Mouse (Mus musculus) embryonic facial prominence, embryonic 12.5 days (tissue): ENCODE results near the gene Calu. TPM values are rescaled to one million over a fixed set of nuclear protein-coding genes. Genes with fewer than 3 reads are reported as not detected.

Experiments
- ATAC-seq: fragments of 200-750 bp; cut with Nextera tagmentation; 2 replicates; pipeline ENCODE4 v1.8.0; 2017; ENCODE audit not compliant: insufficient number of reproducible peaks, insufficient read depth, low FRiP score, low TSS enrichment
- H3K27ac ChIP-seq: fragments of 300-500 bp; sonication (generic); 2 replicates; pipeline ENCODE4 v1.5.1; 2016; ENCODE audit warnings: mild to moderate bottlenecking
- H3K27me3 ChIP-seq: fragments of 300-500 bp; sonication (generic); 2 replicates; pipeline ENCODE4 v1.6.1; 2016; ENCODE audit warnings: mild to moderate bottlenecking, moderate library complexity
- H3K36me3 ChIP-seq: fragments of 300-500 bp; sonication (generic); 2 replicates; pipeline ENCODE4 v1.6.1; 2016; ENCODE audit warnings: mild to moderate bottlenecking
- H3K4me1 ChIP-seq: fragments of 300-500 bp; sonication (generic); 2 replicates; pipeline ENCODE4 v1.6.1; 2016
- H3K4me2 ChIP-seq: fragments of 300-500 bp; sonication (generic); replicated peaks from 2 replicates; pipeline ENCODE4 v1.6.1; 2016; ENCODE audit warnings: mild to moderate bottlenecking, moderate library complexity
- H3K4me3 ChIP-seq: fragments of 300-500 bp; sonication (generic); 2 replicates; pipeline ENCODE4 v1.5.1; 2016; ENCODE audit warnings: mild to moderate bottlenecking
- H3K9ac ChIP-seq: fragments of 300-500 bp; sonication (generic); 2 replicates; pipeline ENCODE4 v1.6.1; 2016; ENCODE audit warnings: mild to moderate bottlenecking, moderate library complexity
- H3K9me3 ChIP-seq: fragments of 300-500 bp; sonication (generic); 2 replicates; pipeline ENCODE4 v1.6.1; 2016; ENCODE audit warnings: mild to moderate bottlenecking, moderate library complexity
- WGBS: fragments of 180-500 bp; shearing (Covaris S2); methylation state at CpG from one replicate; pipeline ENCODE4 v1.1.7; 2016; 5-methylcytosine and 5-hydroxymethylcytosine counted together
- polyA plus RNA-seq: library from polyadenylated mRNA; unstranded; fragments of >200 nt; fragmentation: Nextera tagmentation; extraction: Ambion mirVana; gene quantifications from 2 replicates; pipeline ENCODE4 v1.2.1, GENCODE M21; 2016

Calu gene
- 314 and 332 TPM in 2 replicates for polyA plus RNA-seq

DNA sequence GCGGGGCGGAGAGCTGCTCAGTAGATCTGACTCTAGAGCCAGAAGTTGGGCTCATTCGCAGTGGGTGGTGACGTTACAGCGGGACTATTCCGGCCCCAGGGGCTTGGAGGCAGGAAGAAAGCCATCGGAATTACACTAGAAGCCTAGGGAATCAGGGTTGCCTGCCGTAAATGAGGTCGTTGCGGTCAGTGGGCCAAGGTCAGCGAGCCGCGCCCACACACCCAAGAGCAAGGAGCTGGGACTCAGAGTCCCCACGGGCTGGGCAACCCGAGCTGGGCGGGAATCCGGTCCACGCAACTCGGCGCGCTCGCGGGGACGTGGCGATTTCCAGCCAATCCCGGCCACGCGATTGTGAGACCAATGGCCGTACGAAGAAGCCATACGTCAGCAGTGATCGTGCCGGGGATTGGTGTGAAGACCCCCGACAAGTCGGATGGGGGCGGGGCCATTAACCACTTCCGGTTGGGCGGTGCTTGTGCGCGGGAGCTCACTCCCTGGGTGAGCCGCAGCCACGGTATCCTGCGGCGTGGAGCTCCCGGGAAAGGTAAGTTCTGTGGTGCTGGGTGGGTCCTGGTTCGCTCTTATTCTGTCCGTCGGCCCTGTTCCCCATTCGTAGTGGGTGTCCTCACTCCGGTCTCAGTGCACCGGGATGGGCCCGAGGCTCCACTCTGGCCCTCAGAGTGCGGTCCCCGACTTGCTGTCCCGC is at the start of gene Calu:
Gene Calu, plus strand, starts transcription at position 405 of the 706 bp plus-strand sequence.
- Histone ChIP-seq H3K4me2 (peak within 1 kb of the TSS; percentile 66), H3K4me1 (peaks cover 4% of the 10 kb centered on the region), H3K36me3 (no peaks in the 10 kb centered on the region), H3K27me3 (no peaks in the 10 kb centered on the region), H3K4me3 (peak within 1 kb of the TSS; percentile 92), H3K9me3 (no peaks in the 10 kb centered on the region), H3K27ac (peak within 1 kb of the TSS; percentile 86), H3K9ac (peak within 1 kb of the TSS; percentile 89)
- under 1% methylated on average over 55 of the region's 55 CpGs for WGBS
- peak; percentile 99 for ATAC-seq

DNA sequence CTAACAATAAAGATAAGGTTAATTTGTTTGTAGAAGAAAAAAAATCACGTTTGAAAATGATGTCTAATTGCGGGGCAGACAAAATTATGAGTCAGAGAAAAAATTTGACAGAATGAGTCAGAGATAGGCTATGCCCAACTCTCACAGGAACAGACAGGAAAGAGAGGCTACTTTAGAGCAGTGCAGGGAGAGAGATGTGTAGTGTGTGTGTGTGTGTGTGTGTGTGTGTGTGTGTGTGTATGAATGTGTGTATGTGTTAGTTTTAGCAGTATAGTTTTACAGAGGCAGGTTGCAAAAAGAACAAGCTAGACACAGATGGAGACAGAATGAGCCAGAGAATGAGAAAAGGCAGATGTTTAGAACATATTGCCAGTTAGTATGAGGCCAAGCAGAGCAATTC is 48.8 kb upstream of the Calu start:
- H3K9ac ChIP-seq, result no peak overlapping the region
- WGBS, result 61% methylated on average over 2 of the region's 2 CpGs
- H3K27me3 ChIP-seq, result no peaks in the 10 kb centered on the region
- H3K4me3 ChIP-seq, result no peak overlapping the region
- no peak overlapping the region for H3K4me2 ChIP-seq
- no peaks in the 10 kb centered on the region for H3K9me3 ChIP-seq
- ATAC-seq, result no peak
- no peaks in the 10 kb centered on the region for H3K36me3 ChIP-seq
- H3K27ac ChIP-seq, result no peak overlapping the region
- H3K4me1 ChIP-seq, result no peaks in the 10 kb centered on the region; the same call in 1 of the 2 replicates

DNA sequence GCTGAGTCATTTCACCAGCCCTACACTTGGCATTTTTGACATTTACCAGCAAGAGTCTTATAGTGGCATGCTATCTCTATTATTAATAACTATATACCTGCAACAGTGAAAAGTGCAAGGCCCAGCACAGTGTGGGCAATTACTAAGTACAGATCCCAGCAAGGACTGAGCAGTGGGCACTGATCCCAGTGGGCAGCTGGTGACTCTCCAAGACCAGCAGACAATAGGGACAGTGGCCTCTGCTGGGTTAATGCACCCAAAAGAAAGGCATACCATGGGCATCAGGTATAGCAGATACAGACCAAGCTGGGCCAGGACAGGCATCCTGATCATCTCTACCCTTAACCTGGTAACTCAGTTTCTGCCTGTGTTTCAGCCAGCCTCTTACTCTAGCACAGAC is 44.6 kb upstream of the Calu start:
- no peak overlapping the region for H3K27ac ChIP-seq
- H3K4me1 ChIP-seq, result no peaks in the 10 kb centered on the region; the same call in 1 of the 2 replicates
- H3K36me3 ChIP-seq, result no peaks in the 10 kb centered on the region
- no peak overlapping the region for H3K4me2 ChIP-seq
- H3K27me3 ChIP-seq, result no peaks in the 10 kb centered on the region
- no peak overlapping the region for H3K4me3 ChIP-seq
- no peak overlapping the region for H3K9ac ChIP-seq
- no peak for ATAC-seq
- H3K9me3 ChIP-seq, result no peaks in the 10 kb centered on the region

DNA sequence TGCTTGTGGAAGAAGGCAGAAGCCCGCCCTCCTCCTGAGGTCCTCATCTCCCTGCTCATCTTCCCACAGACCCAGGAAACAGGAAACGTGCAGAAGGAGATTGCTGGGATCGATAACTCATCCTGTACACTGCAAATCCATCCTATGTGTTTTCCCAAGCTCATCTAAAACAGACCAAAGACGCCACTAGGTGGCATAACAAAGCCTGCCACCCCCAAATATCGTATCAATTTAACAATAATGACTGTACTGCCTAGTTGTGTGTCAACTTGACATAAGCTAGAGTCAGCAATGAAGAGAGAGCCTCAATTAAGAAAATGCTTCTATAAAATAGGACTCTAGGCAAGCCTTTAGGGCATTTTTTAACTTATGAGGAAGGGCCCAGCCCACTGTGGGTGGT is 44.1 kb upstream of the Calu start:
- H3K4me3 ChIP-seq, result no peak overlapping the region
- no peaks in the 10 kb centered on the region for H3K27me3 ChIP-seq
- H3K36me3 ChIP-seq, result no peaks in the 10 kb centered on the region
- H3K9ac ChIP-seq, result no peak overlapping the region
- no peaks in the 10 kb centered on the region; the same call in 1 of the 2 replicates for H3K4me1 ChIP-seq
- ATAC-seq, result no peak
- no peak overlapping the region for H3K27ac ChIP-seq
- no peaks in the 10 kb centered on the region for H3K9me3 ChIP-seq
- 47% methylated on average over 5 of the region's 5 CpGs for WGBS
- no peak overlapping the region for H3K4me2 ChIP-seq

DNA sequence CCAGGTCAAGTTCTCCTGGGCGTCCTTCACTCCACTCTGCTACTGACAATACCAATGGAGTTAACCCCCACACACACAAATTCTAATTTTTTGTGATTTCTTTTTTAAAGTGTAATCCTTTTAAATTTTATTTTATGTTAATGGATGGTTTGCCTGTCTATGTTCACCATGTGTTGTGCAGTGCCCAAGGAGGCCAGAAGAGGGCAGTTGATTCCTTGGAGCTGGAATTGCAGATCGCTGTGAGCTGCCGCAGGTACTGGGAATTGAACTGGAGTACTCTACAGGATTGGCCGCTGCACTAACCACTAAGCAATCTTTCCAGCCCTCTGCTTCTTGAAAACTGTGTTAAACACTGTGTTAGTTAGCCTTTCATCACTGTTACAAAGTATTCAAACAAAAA is 42.4 kb upstream of the Calu start:
- no peaks in the 10 kb centered on the region; the same call in 1 of the 2 replicates for H3K4me1 ChIP-seq
- ATAC-seq, result no peak
- WGBS, result 86% methylated on average over 4 of the region's 4 CpGs
- no peaks in the 10 kb centered on the region for H3K9me3 ChIP-seq
- H3K27me3 ChIP-seq, result no peaks in the 10 kb centered on the region
- no peak overlapping the region for H3K4me3 ChIP-seq
- H3K27ac ChIP-seq, result no peak overlapping the region
- no peak overlapping the region for H3K9ac ChIP-seq
- no peaks in the 10 kb centered on the region for H3K36me3 ChIP-seq
- H3K4me2 ChIP-seq, result no peak overlapping the region

DNA sequence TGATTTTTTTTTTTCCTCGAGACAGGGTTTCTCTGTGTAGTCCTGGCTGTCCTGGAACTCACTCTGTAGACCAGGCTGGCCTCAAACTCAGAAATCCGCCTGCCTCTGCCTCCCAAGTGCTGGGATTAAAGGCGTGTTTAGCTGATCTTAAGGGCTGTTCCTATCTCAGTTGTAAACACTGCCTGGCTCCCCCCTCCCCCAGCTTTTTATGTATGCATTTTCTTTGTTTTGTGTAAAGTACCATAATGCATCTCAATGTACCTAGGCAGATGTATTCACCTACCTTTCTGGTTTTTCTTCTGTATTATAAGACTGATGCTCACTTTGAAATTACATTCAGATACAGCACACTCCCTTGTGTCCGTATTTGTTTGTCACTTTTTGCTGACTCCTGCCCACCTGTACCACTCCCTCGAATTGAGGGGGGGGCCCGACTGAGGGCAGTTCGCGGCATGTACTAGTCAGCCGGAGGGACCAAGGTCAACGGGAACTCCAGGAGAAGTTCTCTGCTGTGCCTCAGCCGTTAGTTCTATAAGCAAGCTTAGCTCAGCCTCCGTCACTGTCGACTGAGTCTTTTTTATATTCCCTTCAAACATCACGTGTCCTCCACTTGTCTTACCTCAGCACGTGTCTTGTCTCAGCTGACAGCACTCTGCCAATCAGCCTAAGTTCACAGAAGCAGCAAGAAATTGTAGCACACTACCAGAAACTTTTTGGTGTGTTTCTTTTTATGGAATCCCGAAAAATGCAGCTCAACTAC is 38.8 kb upstream of the Calu start:
- Histone ChIP-seq H3K9me3 (no peaks in the 10 kb centered on the region), H3K4me1 (no peaks in the 10 kb centered on the region), H3K27me3 (no peaks in the 10 kb centered on the region), H3K9ac (no peak overlapping the region), H3K4me2 (no peak overlapping the region), H3K4me3 (no peak overlapping the region), H3K27ac (no peak overlapping the region), H3K36me3 (no peaks in the 10 kb centered on the region)
- WGBS, result 87% methylated on average over 16 of the region's 16 CpGs
- ATAC-seq, result no peak

DNA sequence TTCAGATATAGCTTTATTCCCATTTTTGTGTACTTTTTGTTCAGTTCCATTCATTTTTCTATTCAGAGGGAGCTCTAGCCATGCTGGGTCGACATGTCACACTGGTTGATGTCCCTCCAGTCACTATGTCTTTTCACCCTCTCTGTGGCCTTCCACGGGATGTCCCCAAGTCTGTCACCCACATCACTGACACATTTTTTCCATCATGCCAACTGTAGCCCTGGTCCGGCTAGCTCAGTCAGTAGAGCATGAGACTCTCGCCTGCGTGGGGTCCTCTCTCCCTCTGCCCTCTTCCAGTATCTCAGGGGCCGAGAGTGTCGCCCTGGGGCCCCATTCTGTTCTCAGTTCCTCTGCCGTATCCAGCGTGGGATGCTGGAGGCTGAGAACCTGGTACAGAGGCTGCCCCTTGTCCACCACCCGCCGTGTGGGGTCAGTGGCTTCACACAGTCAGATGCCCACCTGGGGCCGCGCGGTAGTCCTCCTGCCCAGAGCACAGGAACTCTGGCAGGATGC is 34.1 kb upstream of the Calu start:
- Histone ChIP-seq H3K9ac (no peak overlapping the region), H3K4me1 (no peaks in the 10 kb centered on the region), H3K27ac (no peak overlapping the region), H3K9me3 (no peaks in the 10 kb centered on the region), H3K4me2 (no peak overlapping the region), H3K4me3 (no peak overlapping the region), H3K27me3 (no peaks in the 10 kb centered on the region), H3K36me3 (no peaks in the 10 kb centered on the region)
- 65% methylated on average over 14 of the region's 14 CpGs for WGBS
- no peak for ATAC-seq

DNA sequence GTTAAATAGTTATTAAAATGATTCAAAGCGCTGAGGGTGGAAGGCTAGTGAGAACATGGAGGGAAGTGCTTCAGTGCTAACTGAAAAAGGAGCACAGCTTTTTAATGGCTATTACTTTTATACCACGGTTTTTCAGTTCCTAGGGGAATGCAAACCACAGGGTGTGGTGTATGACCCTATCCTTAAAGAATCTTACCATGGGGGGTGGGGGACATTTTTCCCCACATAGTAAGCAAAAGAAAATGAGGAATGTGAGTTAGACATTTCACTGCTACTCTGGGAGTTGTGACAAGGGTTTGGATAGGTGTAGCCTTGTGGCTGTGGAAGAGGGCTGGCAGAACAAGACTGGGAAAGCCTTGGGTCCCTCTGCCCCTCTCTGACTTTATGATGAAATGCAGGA is 30.6 kb upstream of the Calu start:
- H3K4me2 ChIP-seq, result no peak overlapping the region
- 69% methylated on average over 2 of the region's 2 CpGs for WGBS
- H3K27ac ChIP-seq, result no peak overlapping the region
- H3K9ac ChIP-seq, result no peak overlapping the region
- no peak overlapping the region for H3K4me3 ChIP-seq
- no peaks in the 10 kb centered on the region for H3K27me3 ChIP-seq
- no peak for ATAC-seq
- no peaks in the 10 kb centered on the region for H3K36me3 ChIP-seq
- H3K4me1 ChIP-seq, result no peaks in the 10 kb centered on the region
- no peaks in the 10 kb centered on the region for H3K9me3 ChIP-seq

DNA sequence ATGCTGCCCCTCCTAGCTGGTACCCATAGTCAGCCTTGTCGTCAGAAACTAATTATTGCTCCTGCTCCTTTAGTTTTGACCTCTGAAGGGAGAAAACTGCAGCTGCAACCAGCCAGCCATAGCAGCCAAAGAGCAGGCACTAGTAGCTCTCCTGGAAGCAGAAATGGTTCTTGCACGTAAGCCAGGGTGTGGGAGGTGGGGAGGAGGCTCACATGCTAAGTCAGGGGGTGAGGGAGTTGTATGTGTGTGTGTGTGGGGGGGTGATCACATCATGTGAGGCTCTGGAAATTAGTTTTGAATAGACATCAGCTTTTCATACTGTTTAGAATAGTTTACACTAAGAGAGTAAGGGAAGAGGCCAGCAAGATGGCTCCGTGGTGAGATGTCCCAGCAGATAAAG is 29.9 kb upstream of the Calu start:
- Histone ChIP-seq H3K9me3 (no peaks in the 10 kb centered on the region), H3K4me3 (no peak overlapping the region), H3K4me2 (no peak overlapping the region), H3K36me3 (no peaks in the 10 kb centered on the region), H3K4me1 (no peaks in the 10 kb centered on the region), H3K9ac (no peak overlapping the region), H3K27me3 (no peaks in the 10 kb centered on the region), H3K27ac (no peak overlapping the region)
- ATAC-seq, result no peak
- WGBS, result 61% methylated on average over 3 of the region's 3 CpGs

DNA sequence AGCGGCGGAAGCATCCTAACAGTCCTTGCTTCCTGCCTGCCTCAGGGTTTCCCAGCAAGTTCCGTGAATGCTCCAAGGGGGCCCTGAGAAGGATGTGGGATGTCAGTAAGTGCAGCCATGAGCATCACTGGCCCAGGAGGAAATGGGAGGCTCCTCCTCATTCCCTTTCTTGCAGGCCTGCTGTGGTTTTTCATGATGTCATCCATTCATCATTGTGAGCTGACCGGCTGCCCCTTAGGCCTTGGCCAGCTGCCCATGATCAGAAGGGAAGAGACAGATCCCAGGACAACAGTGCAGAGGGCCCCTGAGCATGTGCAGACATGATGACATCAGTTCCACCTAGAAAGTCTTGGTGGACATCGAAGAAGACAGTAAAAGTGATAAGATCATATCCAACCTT is 29.0 kb upstream of the Calu start, which contains the start of gene Fam71f1:
Gene Fam71f1, plus strand, starts transcription at position 262 of the 400 bp plus-strand sequence.
- no peaks in the 10 kb centered on the region for H3K27me3 ChIP-seq
- H3K36me3 ChIP-seq, result no peaks in the 10 kb centered on the region
- no peak within 1 kb of the TSS for H3K27ac ChIP-seq
- H3K9ac ChIP-seq, result no peak within 1 kb of the TSS
- H3K4me3 ChIP-seq, result no peak within 1 kb of the TSS
- H3K9me3 ChIP-seq, result no peaks in the 10 kb centered on the region
- no peak for ATAC-seq
- H3K4me1 ChIP-seq, result no peaks in the 10 kb centered on the region
- H3K4me2 ChIP-seq, result no peak within 1 kb of the TSS
- 55% methylated on average over 5 of the region's 5 CpGs for WGBS

DNA sequence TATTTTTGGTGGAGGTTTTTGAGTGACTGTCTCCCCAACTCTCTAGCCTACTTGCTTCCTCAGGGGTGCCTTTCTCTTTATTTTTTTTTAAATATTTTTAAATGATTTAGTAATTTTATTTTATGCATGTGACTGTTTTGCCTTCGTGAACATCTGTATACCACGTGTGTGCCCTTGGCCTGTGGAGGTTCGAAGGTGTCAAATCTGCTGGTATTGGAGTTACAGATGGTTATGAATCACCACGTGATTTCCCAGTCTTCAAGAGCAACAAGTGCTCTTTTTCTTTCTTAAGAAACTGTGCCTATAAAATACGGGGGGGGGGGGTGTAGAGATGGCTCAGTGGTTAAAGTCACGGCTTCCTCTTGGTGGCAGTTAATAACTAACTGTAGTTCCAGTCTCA is 26.3 kb upstream of the Calu start:
- no peaks in the 10 kb centered on the region for H3K27me3 ChIP-seq
- H3K27ac ChIP-seq, result no peak overlapping the region
- H3K36me3 ChIP-seq, result no peaks in the 10 kb centered on the region
- no peak overlapping the region for H3K4me3 ChIP-seq
- no peak for ATAC-seq
- H3K4me2 ChIP-seq, result no peak overlapping the region
- H3K9me3 ChIP-seq, result no peaks in the 10 kb centered on the region
- 72% methylated on average over 6 of the region's 6 CpGs for WGBS
- no peak overlapping the region for H3K9ac ChIP-seq
- no peaks in the 10 kb centered on the region for H3K4me1 ChIP-seq

DNA sequence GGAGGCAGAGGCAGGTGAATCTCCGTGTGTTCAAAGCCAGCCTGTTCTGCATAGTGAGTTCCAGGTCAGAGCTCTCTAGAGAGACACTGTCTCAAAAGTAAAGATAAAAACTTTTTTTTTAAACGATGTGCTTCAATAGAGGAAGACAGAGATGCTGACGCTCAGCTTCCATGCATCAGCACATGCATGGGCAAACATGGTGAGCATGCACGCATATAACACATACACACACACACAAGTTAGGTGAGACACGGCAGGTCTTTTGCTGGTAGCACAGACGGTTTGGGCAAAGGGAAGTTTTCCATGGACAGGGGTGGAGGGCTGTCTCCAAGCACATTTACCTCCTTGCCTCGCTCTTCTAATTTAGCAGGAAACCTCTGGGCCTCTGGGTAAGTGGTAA is 25.7 kb upstream of the Calu start:
- no peaks in the 10 kb centered on the region for H3K27me3 ChIP-seq
- H3K4me3 ChIP-seq, result no peak overlapping the region
- H3K9me3 ChIP-seq, result no peaks in the 10 kb centered on the region
- no peak overlapping the region for H3K4me2 ChIP-seq
- no peaks in the 10 kb centered on the region for H3K36me3 ChIP-seq
- no peak for ATAC-seq
- H3K9ac ChIP-seq, result no peak overlapping the region
- H3K4me1 ChIP-seq, result no peaks in the 10 kb centered on the region
- no peak overlapping the region for H3K27ac ChIP-seq
- 89% methylated on average over 7 of the region's 7 CpGs for WGBS
